Mouse (Mus musculus): ENCODE data around the gene Eci2.
"Not testable (repeated sequence)": the region's sequence is repeated elsewhere in the genome, so short reads cannot be mapped to it uniquely, and the experiment has no call there.

The Eci2 gene

DNA sequence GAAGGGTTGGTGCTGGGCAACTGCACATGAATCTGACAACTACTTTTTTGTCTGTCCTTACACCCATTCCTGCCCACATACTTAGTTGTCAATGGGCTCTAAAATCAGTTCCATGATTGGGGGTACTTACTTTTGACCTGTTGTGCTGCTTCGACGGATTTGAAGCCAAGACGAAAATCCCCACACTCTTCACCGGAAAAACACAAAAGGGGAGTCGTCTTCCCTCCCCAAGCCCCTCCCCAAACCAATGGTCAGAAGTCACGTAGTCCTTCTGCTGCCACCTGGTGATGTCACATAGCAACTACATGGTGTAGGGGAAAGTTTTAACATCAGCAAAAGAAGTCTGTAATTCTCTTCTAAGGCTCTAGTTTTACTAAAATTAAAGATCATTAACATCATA, at the start of gene Eci2:
Gene Eci2 (minus strand): TSS at position 218 of the 400 bp plus-strand sequence.
- no peak for DNase-seq (ENCODE audit: low spot score in 2 of 2)

DNA sequence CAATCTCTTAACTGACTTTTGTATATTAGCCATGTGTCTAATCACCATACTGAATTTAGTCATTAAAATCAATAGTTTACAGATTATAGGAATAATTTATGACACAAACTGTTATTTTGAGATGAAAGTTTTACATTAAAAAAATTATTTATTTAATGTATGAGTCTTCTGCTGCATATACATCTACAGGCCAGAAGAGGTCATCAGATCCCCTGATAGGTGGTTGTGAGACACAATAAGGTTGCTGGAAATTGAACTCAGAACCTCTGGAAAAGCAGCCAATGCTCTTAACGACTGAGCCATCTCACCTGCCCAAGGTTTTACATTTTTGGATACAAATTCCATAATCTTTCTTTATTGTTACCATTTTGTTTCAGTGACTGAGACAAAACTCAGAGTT, 48.0 kb upstream of the Eci2 start:
- no peak for DNase-seq (ENCODE audit: low spot score in 2 of 2)

DNA sequence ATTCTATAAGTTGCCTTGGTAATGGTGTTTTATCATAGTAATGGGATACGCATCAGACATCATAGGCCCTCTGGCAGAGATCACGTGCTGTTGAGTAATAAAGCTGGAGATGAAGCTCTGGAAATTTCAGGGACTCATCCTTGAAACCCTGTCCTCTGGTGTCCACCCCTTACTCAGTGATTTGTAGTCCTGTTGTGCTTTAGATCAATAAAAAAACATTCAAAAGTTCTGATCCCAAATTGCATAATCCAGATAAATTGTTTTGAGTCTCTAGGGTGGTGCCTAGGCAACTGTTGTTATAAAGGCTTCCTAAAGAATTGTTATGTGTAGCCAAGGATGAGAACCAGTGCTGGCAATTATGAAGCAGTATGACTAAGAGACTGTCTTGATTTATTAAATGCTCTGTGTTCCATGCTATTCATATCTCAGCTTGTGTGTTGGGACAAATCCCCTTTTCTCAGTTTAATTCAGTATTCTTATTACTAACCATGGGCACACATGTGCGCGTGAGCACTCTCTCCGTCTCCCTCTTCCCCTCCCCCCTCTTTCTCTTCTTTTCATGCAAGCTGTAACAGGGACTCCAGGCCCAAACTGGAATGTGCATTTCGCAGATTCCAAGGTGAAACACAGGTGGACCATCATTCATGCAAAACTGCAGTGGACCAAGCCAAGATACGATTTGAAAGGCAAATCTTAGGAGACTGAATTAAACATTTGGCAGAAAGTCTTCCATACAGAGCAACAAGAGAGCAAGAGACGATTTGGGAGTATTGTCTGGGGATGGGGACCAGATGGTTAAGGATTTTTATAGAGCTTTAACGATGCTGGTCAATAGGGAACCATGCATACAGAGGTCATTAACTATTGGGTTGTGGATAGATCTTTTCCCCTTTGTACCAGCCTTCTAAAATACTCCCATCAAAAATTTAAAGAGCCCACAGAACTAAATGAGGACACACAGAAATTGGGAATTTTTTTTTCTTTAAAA, 43.9 kb upstream of the Eci2 start:
- no peak for DNase-seq (ENCODE audit: low spot score in 2 of 2)

DNA sequence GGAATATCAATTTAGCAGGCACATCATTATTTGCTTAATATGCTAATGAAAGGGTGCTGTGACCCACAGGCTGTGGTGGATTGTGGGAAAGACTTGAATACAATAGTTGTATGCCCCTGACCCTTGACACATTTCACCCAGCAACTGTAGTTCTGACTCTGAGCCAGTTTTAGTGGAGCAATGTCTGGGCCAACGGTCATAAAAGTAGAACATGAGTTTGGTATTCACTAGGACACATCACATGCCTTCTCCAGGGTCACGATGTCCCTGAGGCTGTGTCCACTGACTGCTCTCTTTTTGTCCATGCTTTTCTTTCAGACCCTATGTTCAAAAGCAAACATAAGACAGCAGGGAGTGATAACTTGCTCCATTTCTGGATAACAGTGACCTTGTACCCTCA, 40.2 kb upstream of the Eci2 start:
- no peak for DNase-seq (ENCODE audit: low spot score in 2 of 2)

DNA sequence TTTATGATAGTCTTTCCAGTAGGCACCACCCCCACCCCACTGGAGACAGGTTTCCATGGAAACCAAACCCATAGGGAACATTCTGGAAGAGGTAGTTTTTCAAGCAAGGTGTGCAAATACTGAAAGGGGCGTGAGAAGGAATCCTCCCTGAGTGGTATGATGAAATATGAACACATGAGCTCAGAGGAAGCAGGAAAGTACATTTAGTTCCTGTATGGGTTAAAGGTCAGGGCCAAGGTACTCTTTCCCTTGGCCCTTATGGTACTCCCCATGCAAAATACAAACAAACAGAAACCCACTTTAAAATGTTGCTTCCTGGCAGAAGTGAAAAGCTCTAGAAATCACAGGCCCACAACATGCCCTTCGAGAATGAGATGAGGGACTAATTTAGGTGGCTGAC, 39.1 kb upstream of the Eci2 start:
- DNase-seq (ENCODE audit: low spot score in 2 of 2), result no peak

DNA sequence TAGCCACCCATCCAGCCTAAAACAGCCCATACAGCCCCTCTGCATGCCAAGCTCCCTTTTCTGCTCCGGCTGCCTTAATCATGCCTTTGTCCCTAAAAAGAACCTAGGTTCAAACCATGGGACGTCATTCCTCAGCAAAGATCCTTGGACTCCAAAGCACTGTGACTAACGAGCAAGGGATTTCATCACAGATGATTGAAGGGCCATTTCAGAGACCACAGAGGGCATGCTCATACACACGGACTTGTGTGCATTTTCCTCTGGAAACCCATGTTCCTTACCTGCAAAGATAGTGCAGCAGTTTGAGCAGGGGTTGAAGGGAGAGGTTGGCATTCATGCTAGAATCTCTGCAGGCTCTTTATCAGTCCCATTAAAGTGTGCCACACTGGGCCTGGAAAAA, 37.5 kb upstream of the Eci2 start:
- DNase-seq (ENCODE audit: low spot score in 2 of 2), result no peak

DNA sequence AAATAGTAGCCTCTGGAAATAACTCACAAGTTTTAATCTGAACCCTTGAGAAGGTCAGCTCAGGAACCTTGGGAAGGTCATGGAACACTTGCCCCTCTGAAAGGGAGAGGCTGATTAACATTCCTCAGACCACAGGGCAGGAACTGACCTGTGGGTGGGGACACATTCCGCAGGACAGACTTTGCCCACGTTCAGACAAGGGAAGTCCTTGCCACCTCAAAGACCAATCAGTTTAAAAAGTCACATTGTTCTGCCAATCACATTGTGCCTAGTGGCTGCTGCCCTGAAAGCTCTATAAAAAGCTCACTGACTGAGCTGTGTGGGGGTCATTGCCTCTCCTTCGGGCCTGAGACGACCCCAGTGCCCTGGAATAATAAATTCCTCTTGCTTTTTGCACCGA, 31.2 kb upstream of the Eci2 start:
- DNase-seq (ENCODE audit: low spot score in 2 of 2), result no peak

DNA sequence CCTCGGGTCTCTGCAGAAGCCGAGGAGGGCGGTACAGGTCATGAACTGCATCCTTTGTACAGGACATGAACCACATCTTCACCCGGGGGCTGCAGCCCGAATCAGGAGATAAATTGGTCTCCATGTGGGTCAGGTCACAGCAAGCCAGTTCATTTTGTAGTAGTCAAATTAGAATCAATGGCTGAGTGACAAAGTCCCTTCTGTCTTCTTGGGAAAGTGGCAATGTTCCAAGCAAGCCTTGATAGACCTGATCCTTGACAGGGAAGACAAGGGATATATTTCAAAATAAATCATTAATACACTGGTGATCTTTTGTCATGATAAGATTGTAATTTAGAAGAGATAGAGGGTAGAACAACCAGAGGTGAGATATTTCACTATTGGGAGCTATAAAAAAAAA, 9.6 kb upstream of the Eci2 start:
- DNase-seq (ENCODE audit: low spot score in 2 of 2), result no peak

DNA sequence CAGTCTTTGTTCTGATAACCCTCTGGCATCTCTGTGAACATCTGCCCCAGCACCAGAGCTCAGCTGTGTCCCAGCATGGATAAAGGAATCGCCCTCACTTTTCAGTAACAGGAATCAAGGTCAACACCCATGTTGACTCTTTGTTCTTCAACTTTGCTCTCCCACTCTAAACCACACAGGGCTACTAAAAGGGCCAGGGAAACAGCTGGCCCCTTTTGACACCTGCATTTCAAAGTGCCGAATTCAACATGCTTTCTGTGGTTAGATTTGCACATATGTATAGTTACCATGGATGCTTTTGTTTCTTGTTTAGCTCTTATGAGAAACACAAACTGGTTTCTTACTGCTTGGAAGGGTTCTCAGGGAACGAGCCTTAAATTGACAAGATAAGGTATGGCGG, 8.8 kb upstream of the Eci2 start:
- DNase-seq (ENCODE audit: low spot score in 2 of 2), result no peak

DNA sequence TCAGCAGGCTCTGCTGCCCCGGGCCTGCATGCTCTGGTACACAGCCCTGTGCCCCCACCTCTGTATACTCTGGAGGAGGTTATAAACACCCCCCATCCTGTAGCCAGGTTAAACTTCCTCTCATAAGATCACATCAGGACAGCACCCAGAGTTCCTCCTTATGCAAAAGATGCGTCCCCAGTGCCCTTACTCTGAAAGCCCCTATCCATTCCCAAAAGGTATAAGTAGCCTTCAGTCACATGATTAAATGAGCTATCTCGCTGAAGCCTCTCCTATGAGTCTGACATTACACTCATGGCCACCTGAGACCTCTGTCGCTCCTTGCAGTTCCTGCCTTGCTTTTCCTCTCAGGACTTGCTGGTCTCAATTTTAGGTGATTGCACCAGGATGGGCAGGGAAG, 6.7 kb upstream of the Eci2 start:
- no peak for DNase-seq (ENCODE audit: low spot score in 2 of 2)

DNA sequence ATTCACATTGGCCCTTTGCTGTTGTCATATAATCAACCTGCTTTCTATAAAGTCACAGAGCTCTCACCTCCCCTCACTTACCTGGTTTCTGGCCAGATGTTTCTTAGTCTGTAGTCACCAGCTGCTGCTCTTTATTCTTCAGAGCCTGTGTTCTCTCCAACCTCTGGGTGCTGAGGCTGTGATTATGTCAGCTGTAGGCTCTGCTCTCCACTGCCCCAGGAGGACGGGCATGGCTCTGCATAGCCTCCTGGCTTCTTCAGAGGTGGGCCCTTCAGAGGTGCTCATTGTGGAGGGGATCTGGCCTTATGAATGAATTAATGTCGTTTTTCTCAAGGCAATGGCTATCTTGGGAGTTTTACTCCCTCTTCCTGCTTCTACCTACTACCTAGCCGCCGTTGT, 4.8 kb upstream of the Eci2 start:
- DNase-seq (ENCODE audit: low spot score in 2 of 2), result no peak

DNA sequence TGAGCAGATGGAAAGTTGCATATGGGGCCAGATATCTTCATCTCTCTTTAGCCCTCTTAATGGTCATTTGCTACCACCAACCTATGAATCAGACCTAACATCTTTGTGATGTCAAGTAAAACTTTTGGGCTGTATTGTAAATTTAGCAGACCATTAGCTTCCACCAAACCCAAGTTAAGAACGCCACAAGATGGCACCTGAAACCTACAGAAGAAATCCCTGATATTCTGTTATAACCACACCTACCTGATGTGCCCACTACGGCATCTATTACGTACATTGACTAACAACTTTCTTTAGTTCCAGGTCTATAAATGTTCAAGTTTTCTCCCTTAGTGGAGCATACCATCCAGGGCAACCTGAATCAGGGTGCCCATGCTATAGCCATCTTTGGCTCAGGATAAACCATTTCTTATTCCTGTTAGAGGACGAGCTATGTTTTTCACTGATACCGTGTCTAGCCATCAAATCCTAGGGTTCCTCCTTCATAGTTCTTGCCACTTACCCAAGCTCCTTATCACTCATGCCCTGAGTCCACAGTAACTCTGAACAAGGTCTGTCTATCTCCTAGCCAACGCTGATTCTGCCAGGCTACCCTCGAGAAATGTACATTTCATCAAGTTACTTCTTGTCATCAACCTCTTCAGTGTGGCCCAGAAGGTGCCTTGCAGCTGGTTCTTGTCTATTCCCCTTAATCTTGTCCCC, 4.2 kb upstream of the Eci2 start:
- no peak for DNase-seq (ENCODE audit: low spot score in 2 of 2)

DNA sequence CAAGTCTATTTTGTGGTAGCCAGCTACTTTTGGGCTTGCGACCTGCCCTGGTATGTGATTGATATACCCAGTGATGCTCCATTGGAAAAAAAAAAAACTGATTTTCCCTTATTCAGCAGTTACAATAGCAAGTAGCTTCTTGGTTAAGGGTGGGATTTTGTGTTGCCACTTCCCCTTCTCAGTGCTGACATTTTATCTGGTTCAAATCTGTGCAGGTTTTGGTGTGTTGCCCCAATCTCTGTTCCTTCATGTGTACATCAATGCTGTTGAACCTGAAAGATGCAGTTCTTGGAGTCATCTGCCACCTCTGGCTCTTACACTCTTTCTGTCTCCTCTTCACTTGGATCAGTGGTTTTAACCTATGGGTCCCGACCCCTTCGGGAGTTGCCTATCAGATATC, 1.5 kb upstream of the Eci2 start:
- DNase-seq (ENCODE audit: low spot score in 2 of 2), result no peak

DNA sequence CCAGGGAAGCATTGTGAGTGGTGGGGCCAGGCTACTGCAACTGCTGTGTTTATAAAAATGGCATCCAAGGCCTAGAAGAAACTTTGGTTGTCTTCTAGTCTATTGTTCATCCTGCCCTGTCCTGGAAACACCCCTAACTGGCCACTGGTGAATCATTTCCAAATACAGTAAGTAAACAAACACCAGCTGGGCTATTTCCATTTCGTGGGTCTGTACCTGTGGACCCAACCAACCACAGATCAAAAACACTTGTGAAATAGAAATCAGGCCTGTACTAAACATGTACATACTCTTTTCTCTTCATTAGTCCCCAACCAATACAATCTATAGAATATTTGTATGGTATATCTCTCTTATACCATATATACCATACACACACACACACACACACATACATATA, 3.5 kb downstream of the Eci2 start:
- not testable (repeated sequence) for DNase-seq (ENCODE audit: low spot score in 2 of 2)

DNA sequence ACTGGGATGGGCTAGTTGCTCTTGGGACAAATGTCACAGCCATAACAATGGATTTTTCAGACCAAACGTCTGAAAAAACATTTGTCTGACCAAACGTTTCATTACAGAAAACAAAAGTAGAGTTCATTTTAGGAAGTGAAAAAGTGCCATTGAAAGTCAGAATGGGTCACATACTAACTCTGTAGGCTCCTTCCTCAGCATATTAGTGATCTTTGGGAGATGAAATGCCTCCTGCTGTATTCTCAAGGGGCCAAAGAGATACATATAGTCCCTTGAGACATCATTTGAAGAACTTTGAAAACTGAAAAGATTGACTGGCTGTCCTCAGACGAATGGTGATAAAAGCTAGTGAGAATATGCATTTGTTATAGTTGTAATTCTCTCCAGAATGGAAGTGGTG, 6.5 kb downstream of the Eci2 start:
- DNase-seq (ENCODE audit: low spot score in 2 of 2), result no peak

DNA sequence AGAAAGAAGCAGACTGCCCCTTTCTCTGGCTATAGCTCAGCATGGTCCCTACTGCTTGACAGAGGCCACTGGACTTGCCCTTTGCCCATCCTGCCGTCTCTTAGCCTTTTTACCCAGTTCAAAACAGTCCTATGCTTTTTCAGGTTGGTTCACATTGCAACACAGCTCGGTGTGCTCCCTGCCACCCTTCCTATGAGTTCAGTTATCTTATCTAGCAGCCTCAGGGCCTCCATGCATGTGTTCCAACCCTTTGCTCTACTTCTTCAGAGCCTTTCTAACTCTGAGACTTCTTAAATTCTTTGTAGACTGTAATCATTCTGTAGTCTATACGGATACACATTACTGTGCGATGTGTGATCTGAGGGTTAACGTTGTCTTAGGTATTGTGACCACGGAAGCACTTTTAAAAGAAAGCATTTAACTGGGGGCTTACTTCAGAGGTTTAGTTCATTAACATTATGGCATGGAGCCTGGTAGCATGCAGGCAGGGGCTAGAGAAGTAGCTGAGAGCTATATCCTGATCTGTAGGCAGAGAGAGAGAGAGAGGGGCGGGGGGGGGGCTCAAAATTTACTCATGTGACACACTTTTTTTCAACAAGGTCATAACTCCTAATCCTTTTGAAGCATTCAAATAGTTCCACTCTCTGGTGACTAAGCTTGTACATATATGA, 7.9 kb downstream of the Eci2 start:
- DNase-seq (ENCODE audit: low spot score in 2 of 2), result no peak

DNA sequence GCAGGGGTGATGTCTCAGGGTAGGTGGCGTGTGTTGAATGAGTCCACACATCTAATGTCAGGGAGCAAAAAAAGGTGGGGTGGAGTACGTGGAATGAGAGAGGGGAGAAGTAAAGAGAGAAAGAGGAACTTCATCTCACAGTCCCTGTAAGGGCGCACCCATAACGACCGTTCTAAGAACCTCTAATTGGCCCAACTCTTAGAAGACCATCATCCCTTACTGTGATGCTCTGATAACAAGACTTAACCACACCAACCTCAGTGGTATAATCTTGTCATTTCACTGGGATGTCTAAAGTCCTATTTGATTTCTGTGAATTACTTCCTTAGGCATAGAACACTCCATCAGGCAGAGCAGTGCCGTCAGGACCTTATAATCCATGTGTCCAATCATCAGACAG, 9.5 kb downstream of the Eci2 start:
- DNase-seq (ENCODE audit: low spot score in 2 of 2), result no peak

DNA sequence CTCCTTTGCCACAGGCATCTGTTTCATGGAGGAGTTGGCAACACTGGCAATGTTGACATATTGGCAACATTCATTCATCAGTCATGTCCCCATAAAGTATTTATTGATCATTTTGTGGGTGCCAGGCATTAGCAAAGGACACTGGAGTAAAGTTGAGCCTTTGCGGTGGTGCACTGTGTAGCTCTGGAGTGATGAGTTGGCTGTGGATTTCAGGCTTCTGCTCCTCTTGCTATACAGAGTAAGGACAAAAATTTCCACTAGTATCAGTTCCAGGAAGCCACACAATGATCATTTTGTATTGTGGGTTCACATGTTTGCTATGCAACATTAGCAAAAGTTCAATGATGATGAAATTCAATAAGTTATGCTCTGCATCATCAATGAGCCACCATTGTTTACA, 10.8 kb downstream of the Eci2 start:
- DNase-seq (ENCODE audit: low spot score in 2 of 2), result no peak

DNA sequence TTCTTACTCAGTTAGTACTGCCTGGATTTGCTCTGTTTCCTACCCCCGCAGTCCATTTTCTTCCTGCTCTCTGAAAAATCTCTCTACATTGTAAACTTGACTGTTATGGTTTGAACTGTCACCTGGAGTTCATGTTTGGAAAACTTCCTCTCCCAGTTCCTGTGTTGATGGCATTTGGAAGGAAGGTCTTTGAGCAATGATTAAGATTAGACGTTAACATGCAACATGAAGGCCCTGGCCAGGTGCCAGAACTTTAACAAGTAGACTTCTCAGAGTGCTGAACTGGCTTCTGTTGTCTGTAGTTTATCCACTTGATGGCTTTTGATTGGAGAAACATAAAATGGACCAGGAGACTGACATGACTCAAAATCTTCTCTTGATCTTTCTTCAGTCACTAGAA, 31.0 kb downstream of the Eci2 start:
- DNase-seq (ENCODE audit: low spot score in 2 of 2), result no peak

DNA sequence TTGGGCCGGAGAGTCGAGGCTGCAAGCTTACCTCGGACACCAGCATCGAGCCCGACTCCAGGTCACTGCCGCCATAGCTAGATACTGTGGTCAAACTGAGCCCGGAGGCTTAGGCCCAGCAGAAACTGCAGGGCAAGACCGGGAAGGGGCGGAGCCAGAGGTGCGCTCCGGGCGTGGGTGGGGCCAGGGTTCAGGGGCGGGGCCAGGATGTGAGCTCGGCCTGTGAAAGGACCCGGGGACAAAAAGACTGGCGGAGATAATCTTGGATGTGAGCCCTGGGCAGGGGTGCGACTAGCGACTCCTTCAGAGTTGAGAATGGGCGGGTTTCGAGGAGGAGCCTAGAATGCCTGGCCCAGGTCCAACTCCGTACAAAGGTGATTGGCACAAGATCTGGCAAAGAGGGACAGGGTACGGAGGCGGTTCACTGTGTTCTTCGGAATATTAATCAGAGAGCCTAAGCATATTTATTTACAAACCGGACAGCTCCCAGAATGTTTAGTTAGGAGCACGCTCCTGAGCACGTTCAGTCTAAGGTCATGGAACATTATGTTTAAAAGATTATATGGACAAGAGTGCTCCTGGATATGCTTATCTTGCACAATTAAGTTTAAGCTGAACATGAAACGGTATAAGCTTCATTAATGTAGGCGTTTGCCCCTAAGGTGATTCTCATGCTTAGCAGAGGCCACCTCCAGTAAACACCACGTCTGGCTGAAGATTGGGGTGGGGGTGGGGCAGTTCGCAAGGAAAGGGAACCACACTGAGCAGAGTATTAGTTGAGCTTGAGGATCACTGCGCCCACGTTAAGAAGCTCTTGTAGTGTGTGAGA, 32.7 kb downstream of the Eci2 start:
- DNase-seq (ENCODE audit: low spot score in 2 of 2), result peak; percentile 93 to 97

DNA sequence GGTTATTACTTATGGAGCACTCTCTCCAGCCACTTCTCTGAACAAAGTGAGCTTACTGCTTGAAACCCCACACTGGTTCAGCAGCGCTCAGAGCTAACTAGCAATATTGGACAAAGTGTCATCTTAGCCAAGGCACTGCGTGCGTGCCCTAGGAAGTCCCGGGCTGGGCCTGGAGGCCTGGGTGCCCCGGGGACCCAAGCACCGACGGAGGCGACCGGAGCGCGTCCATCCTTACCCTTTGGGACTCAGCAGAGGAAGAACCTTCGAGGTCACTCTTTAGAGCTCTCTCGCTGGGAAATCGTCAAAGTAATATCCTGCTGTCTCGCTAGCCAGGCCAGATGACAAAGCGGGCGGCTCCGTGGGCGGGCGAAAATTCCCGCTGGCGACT, 33.3 kb downstream of the Eci2 start:
- peak in 1 of 2 experiments; percentile 61 for DNase-seq (ENCODE audit: low spot score in 2 of 2)

DNA sequence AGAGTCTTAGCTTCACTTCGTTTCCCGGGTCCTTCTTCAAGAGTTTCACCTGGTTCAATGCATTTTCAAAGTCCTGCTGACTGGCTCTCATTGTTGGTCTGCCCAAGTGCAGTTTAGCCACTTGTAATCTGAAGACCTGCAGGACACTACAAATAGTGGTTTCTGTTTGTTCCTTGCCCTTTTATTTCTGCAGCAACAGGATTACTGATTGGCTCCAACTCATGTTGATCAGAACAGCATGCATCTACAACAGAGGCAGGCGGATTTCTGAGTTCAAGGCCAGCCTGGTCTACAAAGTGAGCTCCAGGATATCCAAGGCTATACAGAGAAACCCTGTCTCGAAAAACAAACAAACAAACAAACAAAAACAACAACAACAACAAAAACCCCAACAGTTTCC, 33.8 kb downstream of the Eci2 start:
- no peak for DNase-seq (ENCODE audit: low spot score in 2 of 2)
